Mouse (Mus musculus) stomach, adult 2 months (tissue): ENCODE data around the gene Ccdc175. TPM values are rescaled to one million over a fixed set of nuclear protein-coding genes. Genes with fewer than 3 reads are reported as not detected.

Experiments used
- polyA plus RNA-seq: library from polyadenylated mRNA; depleted of rRNA; stranded (reverse); fragments of >200 nt; gene quantifications from 2 replicates; pipeline ENCODE4 v1.2.3, GENCODE M21; 2012; rRNA removed

Gene Ccdc175
- polyA plus RNA-seq: not detected in 2 replicates

GRCm38 (mm10) chr12:72184929-72185328, at the start of gene Ccdc175:
Ccdc175 (minus strand) TSS chr12:72185029.

GRCm38 (mm10) chr12:72085329-72086165, 99.3 kb downstream of the Ccdc175 start, which contains the start of the genes L3hypdh and Jkamp:
L3hypdh (minus strand) TSS chr12:72085439.
Jkamp (plus strand) TSS chr12:72085589.

GRCm38 (mm10) chr12:72070327-72071269, 114.2 kb downstream of the Ccdc175 start, which contains the start of gene Gpr135:
Gpr135 (minus strand) TSS chr12:72071125.

Other genes with a start within 250 kb of the Ccdc175 start
- 0.47 and 1.1 TPM in 2 replicates for gene Gpr135, start 113.9 kb downstream of the Ccdc175 start, polyA plus RNA-seq
- gene L3hypdh, start 99.6 kb downstream of the Ccdc175 start, polyA plus RNA-seq: 3.4 and 4.7 TPM in 2 replicates
- gene Jkamp, start 99.4 kb downstream of the Ccdc175 start, polyA plus RNA-seq: 20.3 and 23.2 TPM in 2 replicates
- 2.9 and 4.1 TPM in 2 replicates for gene Rtn1, start 224.0 kb upstream of the Ccdc175 start, polyA plus RNA-seq